Mouse (Mus musculus): ENCODE results near the gene Adcy4.

DNA sequence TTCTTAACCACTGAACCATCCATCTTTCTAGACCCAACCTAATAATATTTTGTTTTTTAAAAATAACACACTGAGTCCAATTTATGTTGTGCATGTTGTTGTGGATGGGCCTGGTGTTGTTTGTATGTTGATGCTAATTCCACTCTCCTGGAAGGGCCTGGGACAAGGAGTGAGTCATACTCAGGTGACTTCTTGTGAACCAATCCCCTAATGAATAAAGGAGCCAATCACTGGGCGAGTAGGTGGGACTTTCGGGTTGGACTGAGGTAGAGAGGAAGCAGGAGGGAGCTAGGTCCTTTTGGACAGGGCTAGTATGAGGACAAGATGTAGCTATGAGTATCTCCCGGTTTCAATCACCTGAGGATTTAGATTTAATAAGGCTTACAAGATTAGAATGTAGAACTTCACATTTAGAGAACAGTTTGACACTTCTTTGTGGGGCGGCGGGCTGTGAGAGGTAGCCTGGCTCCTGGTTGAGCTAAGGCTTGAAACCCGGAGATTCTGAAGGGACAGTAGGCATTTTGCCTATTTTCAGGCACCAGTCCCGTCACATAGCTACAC lies 36.0 kb upstream of the Adcy4 start:
- TF ChIP-seq CTCF (IDR thresholded peaks at IDR 0.05; ENCODE audit: borderline replicate concordance, extremely low read depth, insufficient read depth, insufficient read length) = no peak
- TF ChIP-seq POLR2A (IDR thresholded peaks at IDR 0.05; ENCODE audit: borderline replicate concordance, extremely low read depth, insufficient read depth, insufficient read length, poor library complexity, severe bottlenecking) = no peak

All from brain, embryonic 14.5 days (tissue).